Mouse (Mus musculus): ENCODE results near the gene Megf11. TPM values are rescaled to one million over a fixed set of nuclear protein-coding genes. Genes with fewer than 3 reads are reported as not detected.
"Not testable (repeated sequence)": the region's sequence is repeated elsewhere in the genome, so short reads cannot be mapped to it uniquely, and the experiment has no call there.

The Megf11 gene
- polyA plus RNA-seq, 1 experiment from 2014 or later: 20.2 TPM

DNA sequence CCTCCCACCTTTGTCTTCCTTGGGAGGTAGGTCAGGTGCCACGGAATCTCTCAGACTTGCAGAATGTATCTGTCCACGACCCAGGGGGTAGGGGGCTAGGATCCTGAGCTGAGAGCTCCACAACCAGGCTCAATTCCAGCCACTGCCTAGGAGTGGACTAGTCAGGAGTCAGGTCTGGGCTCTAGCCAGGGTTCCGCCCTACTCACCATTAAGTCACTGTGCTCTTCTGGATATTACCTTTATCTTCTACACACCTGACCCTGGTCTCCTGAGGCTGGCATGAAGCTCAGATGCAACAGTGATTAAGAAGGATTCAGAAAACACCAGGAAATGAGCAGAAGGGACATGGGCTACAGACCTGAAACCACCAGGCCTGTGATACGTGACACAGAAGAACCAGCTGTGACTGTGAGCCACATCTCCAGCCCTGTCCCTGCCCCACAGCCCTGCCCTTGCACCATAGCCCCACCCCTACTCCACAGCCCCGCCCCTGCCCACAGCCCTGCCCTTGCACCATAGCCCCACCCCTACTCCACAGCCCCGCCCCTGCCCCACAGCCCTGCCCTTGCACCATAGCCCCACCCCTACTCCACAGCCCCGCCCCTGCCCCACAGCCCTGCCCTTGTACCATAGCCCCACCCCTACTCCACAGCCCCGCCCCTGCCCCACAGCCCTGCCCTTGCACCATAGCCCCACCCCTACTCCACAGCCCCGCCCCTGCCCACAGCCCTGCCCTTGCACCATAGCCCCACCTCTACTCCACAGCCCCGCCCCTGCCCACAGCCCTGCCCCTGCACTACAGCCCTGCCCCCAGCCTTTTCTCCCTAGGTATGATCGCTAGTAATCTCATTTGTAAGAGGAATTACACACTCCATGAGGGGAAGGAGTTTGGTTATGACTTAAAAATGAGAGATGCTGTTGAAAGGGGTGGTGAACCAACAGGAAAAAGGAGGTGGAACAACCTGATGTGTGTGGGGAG, 286.2 kb downstream of the Megf11 start:
- H3K4me2 ChIP-seq (ENCODE audit: low read length); H3K4me3 ChIP-seq (ENCODE audit: low read length); H3K4me1 ChIP-seq (ENCODE audit: control insufficient read depth, insufficient read depth, low read depth, low read length); H3K27me3 ChIP-seq (replicated peaks; ENCODE audit: control insufficient read depth, insufficient read depth, low read length); H3K27ac ChIP-seq (ENCODE audit: low read depth, low read length); H3K36me3 ChIP-seq (ENCODE audit: control insufficient read depth, insufficient read depth, low read length); ATAC-seq; H3K9ac ChIP-seq (ENCODE audit: low read depth, low read length); H3K9me3 ChIP-seq (ENCODE audit: control insufficient read depth, low read length): not testable (repeated sequence)
- WGBS: 36% methylated on average over 9 of the region's 11 CpGs

DNA sequence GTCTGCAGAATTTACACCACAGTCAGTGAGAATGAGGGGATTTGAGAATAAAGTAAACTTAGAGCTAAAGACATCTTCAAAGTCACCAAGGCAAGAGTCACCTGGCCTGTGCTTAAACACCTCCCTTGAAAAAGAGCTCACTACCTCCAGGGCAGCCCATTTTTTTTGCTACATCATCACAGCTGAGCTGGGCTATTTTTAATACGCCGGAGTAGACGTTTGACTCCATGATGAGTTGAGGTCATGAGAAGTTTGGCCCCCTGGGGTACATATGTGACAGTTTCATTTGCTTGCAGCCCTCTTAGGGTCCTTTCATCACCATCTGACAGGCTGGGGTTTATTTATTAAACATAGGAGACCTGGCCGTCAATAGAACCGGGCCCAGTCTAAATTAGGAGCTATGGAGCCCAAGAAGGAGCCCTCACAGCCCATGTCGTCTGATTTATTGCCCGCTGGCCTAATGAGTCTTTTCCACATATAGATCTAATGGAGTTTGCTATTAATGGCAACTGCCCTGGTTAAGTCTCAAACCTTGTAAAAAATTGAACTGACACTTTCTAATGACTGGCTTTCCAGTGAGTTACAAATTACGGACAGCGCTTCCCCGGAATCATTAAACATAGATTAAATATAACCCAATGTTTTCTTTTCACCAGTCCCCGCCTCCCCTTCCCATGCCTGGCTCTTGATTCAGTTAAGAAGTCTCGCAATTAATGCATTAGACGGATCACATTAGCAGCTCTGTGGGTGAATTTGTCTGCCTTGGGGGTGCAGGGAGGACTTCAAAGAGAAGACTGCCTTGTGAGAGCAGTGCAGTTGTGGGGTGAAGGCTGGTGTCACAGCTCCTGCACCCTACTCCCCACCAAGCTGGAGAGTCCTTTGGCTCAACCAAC, 301.9 kb downstream of the Megf11 start:
- no peaks in the 10 kb centered on the region for H3K9me3 ChIP-seq (ENCODE audit: control insufficient read depth, low read length)
- 57% methylated on average over 13 of the region's 13 CpGs for WGBS
- H3K4me3 ChIP-seq (ENCODE audit: low read length): no peak overlapping the region
- no peak overlapping the region for H3K4me2 ChIP-seq (ENCODE audit: low read length)
- no peak overlapping the region for H3K27ac ChIP-seq (ENCODE audit: low read depth, low read length)
- H3K9ac ChIP-seq (ENCODE audit: low read depth, low read length): no peak overlapping the region
- no peaks in the 10 kb centered on the region for H3K36me3 ChIP-seq (ENCODE audit: control insufficient read depth, insufficient read depth, low read length)
- no peaks in the 10 kb centered on the region for H3K4me1 ChIP-seq (ENCODE audit: control insufficient read depth, insufficient read depth, low read depth, low read length)
- no peaks in the 10 kb centered on the region for H3K27me3 ChIP-seq (replicated peaks; ENCODE audit: control insufficient read depth, insufficient read depth, low read length)
- ATAC-seq: no peak

DNA sequence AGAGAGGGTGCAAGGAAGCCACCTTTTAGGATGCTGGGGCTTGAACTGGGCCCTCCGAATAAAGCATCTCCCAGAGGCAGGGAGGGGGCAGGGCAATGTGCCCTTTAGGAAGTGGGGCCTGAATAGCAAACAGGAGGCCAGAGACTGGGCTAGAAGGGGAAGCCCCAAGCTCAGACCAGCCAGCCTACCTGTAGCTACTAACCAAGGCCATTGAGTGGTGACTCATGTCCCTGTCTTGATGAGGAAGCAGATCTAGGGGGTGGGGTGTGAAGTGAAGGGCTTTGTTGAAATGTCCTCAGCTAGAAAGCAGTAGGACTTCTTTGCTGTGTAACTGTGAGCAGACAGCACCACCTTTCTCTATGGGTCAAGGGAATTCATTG, 302.6 kb downstream of the Megf11 start:
- no peaks in the 10 kb centered on the region for H3K4me1 ChIP-seq (ENCODE audit: control insufficient read depth, insufficient read depth, low read depth, low read length)
- no peak overlapping the region for H3K4me3 ChIP-seq (ENCODE audit: low read length)
- H3K9me3 ChIP-seq (ENCODE audit: control insufficient read depth, low read length): no peaks in the 10 kb centered on the region
- H3K27ac ChIP-seq (ENCODE audit: low read depth, low read length): no peak overlapping the region
- H3K9ac ChIP-seq (ENCODE audit: low read depth, low read length): no peak overlapping the region
- H3K4me2 ChIP-seq (ENCODE audit: low read length): no peak overlapping the region
- no peak for ATAC-seq
- no peaks in the 10 kb centered on the region for H3K36me3 ChIP-seq (ENCODE audit: control insufficient read depth, insufficient read depth, low read length)
- 65% methylated on average over 1 of the region's 1 CpGs for WGBS
- H3K27me3 ChIP-seq (replicated peaks; ENCODE audit: control insufficient read depth, insufficient read depth, low read length): no peaks in the 10 kb centered on the region

DNA sequence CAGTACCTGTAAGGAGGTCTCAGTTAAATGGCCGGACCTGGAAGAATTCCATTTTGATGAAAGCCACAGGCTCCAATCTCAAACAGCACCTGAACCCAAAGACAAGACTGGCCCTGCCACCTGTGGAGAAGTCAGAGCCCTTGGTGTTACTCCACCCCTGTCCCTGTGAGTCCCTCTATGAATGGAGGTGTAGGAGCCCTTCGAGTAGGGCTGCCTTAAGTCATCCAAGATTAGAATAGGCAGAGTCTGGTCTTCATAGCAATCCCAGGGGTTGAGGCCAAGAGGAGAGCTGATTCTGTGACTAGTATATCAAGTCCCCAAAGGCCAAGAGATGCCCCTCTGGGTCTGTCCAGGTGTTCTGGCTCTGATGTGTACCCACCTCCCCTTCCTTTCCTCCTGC, 305.3 kb downstream of the Megf11 start:
- no peaks in the 10 kb centered on the region for H3K27me3 ChIP-seq (replicated peaks; ENCODE audit: control insufficient read depth, insufficient read depth, low read length)
- H3K36me3 ChIP-seq (ENCODE audit: control insufficient read depth, insufficient read depth, low read length): no peaks in the 10 kb centered on the region; the same call in 1 of the 2 replicates
- H3K4me3 ChIP-seq (ENCODE audit: low read length): no peak overlapping the region
- ATAC-seq: peak; percentile 31
- H3K27ac ChIP-seq (ENCODE audit: low read depth, low read length): no peak overlapping the region
- 91% methylated on average over 2 of the region's 2 CpGs for WGBS
- no peaks in the 10 kb centered on the region for H3K9me3 ChIP-seq (ENCODE audit: control insufficient read depth, low read length)
- no peaks in the 10 kb centered on the region for H3K4me1 ChIP-seq (ENCODE audit: control insufficient read depth, insufficient read depth, low read depth, low read length)
- no peak overlapping the region for H3K9ac ChIP-seq (ENCODE audit: low read depth, low read length)
- no peak overlapping the region for H3K4me2 ChIP-seq (ENCODE audit: low read length)

DNA sequence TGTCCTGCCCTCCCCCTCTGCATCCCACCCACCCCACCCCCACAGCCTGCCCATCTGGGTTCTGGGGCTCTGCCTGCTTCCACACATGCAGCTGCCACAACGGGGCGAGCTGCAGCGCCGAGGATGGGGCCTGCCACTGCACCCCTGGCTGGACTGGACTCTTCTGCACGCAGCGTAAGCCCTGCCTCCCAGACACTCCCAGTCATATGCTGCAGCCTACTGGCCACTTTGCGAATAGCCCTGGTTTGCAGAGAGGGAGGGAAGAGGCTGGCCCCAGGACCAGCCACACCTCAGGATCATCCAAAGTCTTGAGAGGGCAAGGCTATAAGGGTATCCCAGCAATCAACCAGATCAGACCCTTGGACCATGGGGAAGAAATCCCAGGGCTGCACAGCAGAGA, 305.8 kb downstream of the Megf11 start:
- peak; percentile 86 for ATAC-seq
- Histone ChIP-seq H3K4me2 (ENCODE audit: low read length) (no peak overlapping the region), H3K4me3 (ENCODE audit: low read length) (no peak overlapping the region), H3K9me3 (ENCODE audit: control insufficient read depth, low read length) (no peaks in the 10 kb centered on the region), H3K27ac (ENCODE audit: low read depth, low read length) (no peak overlapping the region), H3K27me3 (replicated peaks; ENCODE audit: control insufficient read depth, insufficient read depth, low read length) (no peaks in the 10 kb centered on the region), H3K4me1 (ENCODE audit: control insufficient read depth, insufficient read depth, low read depth, low read length) (no peaks in the 10 kb centered on the region), H3K9ac (ENCODE audit: low read depth, low read length) (no peak overlapping the region), H3K36me3 (ENCODE audit: control insufficient read depth, insufficient read depth, low read length) (no peaks in the 10 kb centered on the region; the same call in 1 of the 2 replicates)
- WGBS: 2% methylated on average over 7 of the region's 7 CpGs

DNA sequence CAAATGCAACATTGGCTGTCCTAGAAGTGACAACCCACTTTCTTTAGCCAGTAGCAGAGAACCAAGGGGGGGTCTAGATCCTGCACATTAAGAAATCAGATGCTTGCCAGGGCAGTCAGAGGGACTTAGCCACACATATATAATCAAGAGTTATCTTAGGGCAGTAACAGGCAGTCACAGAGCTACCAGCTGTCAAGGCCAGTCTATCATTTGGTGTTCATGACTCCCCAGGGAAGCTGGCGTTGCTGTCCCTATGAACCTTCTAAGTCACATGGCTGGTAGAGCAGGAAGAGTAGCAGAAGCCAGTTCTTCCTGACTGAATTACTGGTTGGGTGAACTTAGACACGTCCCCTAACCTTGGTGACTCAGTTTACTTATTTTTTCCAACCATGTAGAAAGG, 307.7 kb downstream of the Megf11 start:
- WGBS: 72% methylated on average over 2 of the region's 2 CpGs
- Histone ChIP-seq H3K4me2 (ENCODE audit: low read length) (no peak overlapping the region), H3K27me3 (replicated peaks; ENCODE audit: control insufficient read depth, insufficient read depth, low read length) (no peaks in the 10 kb centered on the region)

DNA sequence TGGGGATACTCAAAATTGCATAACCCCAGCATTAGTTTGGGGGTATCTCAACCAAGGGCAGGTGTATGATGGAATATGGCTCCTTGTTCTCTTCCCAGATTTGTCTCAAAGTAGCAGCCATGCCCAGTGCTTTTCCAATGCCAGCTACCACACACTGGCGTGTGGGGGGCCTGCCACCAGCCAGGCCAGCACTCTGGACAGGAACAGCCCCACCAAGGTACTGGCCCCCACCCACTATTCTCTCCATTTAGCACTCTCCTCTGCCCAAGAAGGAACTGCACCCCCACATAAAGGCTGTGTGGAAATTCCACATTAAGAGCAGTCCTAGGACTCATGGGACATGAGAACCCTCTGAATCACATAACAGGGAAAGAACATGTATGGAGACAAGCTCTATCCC, 309.8 kb downstream of the Megf11 start:
- H3K4me1 ChIP-seq (ENCODE audit: control insufficient read depth, insufficient read depth, low read depth, low read length): no peaks in the 10 kb centered on the region
- no peak overlapping the region for H3K4me3 ChIP-seq (ENCODE audit: low read length)
- no peaks in the 10 kb centered on the region for H3K9me3 ChIP-seq (ENCODE audit: control insufficient read depth, low read length)
- no peaks in the 10 kb centered on the region; the same call in 1 of the 2 replicates for H3K36me3 ChIP-seq (ENCODE audit: control insufficient read depth, insufficient read depth, low read length)
- H3K27ac ChIP-seq (ENCODE audit: low read depth, low read length): no peak overlapping the region
- no peak for ATAC-seq
- H3K4me2 ChIP-seq (ENCODE audit: low read length): no peak overlapping the region
- H3K9ac ChIP-seq (ENCODE audit: low read depth, low read length): no peak overlapping the region
- H3K27me3 ChIP-seq (replicated peaks; ENCODE audit: control insufficient read depth, insufficient read depth, low read length): no peaks in the 10 kb centered on the region
- 100% methylated on average over 1 of the region's 1 CpGs for WGBS

More for the DNA sequence above, 307.7 kb downstream of the Megf11 start:
- ATAC-seq: no peak
- no peaks in the 10 kb centered on the region for H3K4me1 ChIP-seq (ENCODE audit: control insufficient read depth, insufficient read depth, low read depth, low read length)
- H3K9me3 ChIP-seq (ENCODE audit: control insufficient read depth, low read length): no peaks in the 10 kb centered on the region
- no peak overlapping the region for H3K9ac ChIP-seq (ENCODE audit: low read depth, low read length)
- H3K36me3 ChIP-seq (ENCODE audit: control insufficient read depth, insufficient read depth, low read length): no peaks in the 10 kb centered on the region; the same call in 1 of the 2 replicates
- no peak overlapping the region for H3K27ac ChIP-seq (ENCODE audit: low read depth, low read length)
- no peak overlapping the region for H3K4me3 ChIP-seq (ENCODE audit: low read length)

DNA sequence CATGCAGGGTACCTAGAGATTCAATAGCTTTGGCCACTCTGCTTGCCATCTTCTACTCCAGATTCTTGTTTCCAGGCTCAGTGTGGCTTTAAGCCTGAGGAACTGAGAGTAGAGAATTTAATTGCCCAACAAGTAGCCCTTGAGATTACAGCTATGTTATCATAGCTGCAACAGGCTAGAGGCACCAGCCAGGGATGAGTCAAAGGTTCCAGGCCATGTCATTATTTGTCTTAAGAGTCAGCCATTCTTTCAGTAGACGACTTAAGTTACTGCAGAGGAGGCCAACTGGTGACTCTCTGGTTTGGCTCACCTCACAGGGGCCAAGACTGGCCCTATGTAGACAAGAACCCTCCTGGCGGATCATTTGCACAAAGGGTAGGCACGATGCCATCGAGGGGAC, 311.0 kb downstream of the Megf11 start:
- Histone ChIP-seq H3K36me3 (ENCODE audit: control insufficient read depth, insufficient read depth, low read length) (no peaks in the 10 kb centered on the region; the same call in 1 of the 2 replicates), H3K9me3 (ENCODE audit: control insufficient read depth, low read length) (no peaks in the 10 kb centered on the region), H3K4me2 (ENCODE audit: low read length) (no peak overlapping the region), H3K4me3 (ENCODE audit: low read length) (no peak overlapping the region), H3K27ac (ENCODE audit: low read depth, low read length) (no peak overlapping the region), H3K4me1 (ENCODE audit: control insufficient read depth, insufficient read depth, low read depth, low read length) (no peaks in the 10 kb centered on the region), H3K27me3 (replicated peaks; ENCODE audit: control insufficient read depth, insufficient read depth, low read length) (no peaks in the 10 kb centered on the region), H3K9ac (ENCODE audit: low read depth, low read length) (no peak overlapping the region)
- ATAC-seq: no peak
- 91% methylated on average over 4 of the region's 4 CpGs for WGBS

DNA sequence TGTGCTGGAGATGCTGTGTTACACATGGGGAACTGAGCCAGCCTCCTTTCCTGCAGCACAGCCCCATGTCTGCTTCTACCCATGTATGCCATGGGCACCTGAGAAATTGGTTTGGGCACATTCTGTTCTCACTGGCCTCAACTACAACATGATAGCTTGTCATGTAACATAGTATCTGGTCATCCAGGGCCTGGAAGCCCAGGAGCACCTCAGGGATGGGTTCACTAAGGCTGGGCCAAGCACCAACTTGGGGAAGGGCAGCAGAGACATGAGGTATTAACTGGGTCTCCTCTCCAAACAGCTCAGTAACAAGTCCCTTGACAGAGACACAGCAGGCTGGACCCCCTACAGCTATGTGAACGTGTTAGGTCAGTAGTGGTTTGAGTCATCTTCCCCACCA, 311.6 kb downstream of the Megf11 start:
- no peak overlapping the region for H3K4me2 ChIP-seq (ENCODE audit: low read length)
- H3K9ac ChIP-seq (ENCODE audit: low read depth, low read length): no peak overlapping the region
- H3K27ac ChIP-seq (ENCODE audit: low read depth, low read length): no peak overlapping the region
- H3K36me3 ChIP-seq (ENCODE audit: control insufficient read depth, insufficient read depth, low read length): no peaks in the 10 kb centered on the region; the same call in 1 of the 2 replicates
- no peak for ATAC-seq
- 65% methylated on average over 1 of the region's 1 CpGs for WGBS
- no peak overlapping the region for H3K4me3 ChIP-seq (ENCODE audit: low read length)
- H3K4me1 ChIP-seq (ENCODE audit: control insufficient read depth, insufficient read depth, low read depth, low read length): no peaks in the 10 kb centered on the region
- H3K27me3 ChIP-seq (replicated peaks; ENCODE audit: control insufficient read depth, insufficient read depth, low read length): no peaks in the 10 kb centered on the region
- H3K9me3 ChIP-seq (ENCODE audit: control insufficient read depth, low read length): no peaks in the 10 kb centered on the region

Measured in hindbrain, embryonic 16.5 days (tissue).